Mouse (Mus musculus): Measurements from ENCODE around the gene Npcd. TPM values are rescaled to one million over a fixed set of nuclear protein-coding genes. Genes with fewer than 3 reads are reported as not detected.

The Npcd gene
- total and polyA plus RNA-seq, 3 experiments = not detected

- H3K27me3 ChIP-seq (ENCODE audit: insufficient read depth, low read length) = peaks cover 7% of the 10 kb centered on the region; the same call in 1 of the 2 replicates
- no peaks in the 10 kb centered on the region for H3K4me1 ChIP-seq (ENCODE audit: insufficient read depth, low read depth, low read length)
- no peak overlapping the region for H3K4me3 ChIP-seq (ENCODE audit: low read depth, low read length)
- TF ChIP-seq GATA1 (IDR thresholded peaks at IDR 0.05; ENCODE audit: borderline replicate concordance, low read length) (no peak), POLR2AphosphoS5 (IDR thresholded peaks at IDR 0.05; ENCODE audit: insufficient replicate concordance, low read depth, low read length) (no peak), CTCF (IDR thresholded peaks at IDR 0.05; ENCODE audit: low read depth, low read length) (no peak), TAL1 (conservative IDR thresholded peaks at IDR 0.05; ENCODE audit: low read depth, low read length) (no peak), GATA2 (IDR thresholded peaks at IDR 0.05; ENCODE audit: borderline replicate concordance, low read depth, low read length) (no peak)
- no peak for ATAC-seq (ENCODE audit: extremely low read depth, insufficient number of reproducible peaks, low FRiP score, poor library complexity, severe bottlenecking)
- H3K36me3 ChIP-seq (replicated peaks) = no peaks in the 10 kb centered on the region
- no peaks in the 10 kb centered on the region for H3K9me3 ChIP-seq (replicated peaks)
- no peak for DNase-seq (ENCODE audit: low spot score)
Measured at GRCm38 (mm10) chr15:79796256-79796655, 37.8 kb downstream of the Npcd start.

- DNase-seq (ENCODE audit: low spot score) (no peak), ATAC-seq (ENCODE audit: extremely low read depth, insufficient number of reproducible peaks, low FRiP score, poor library complexity, severe bottlenecking) (no peak)
- Histone ChIP-seq H3K36me3 (replicated peaks) (no peaks in the 10 kb centered on the region), H3K4me1 (ENCODE audit: insufficient read depth, low read depth, low read length) (no peaks in the 10 kb centered on the region), H3K27me3 (ENCODE audit: insufficient read depth, low read length) (peaks cover 15% of the 10 kb centered on the region; the same call in 1 of the 2 replicates), H3K4me3 (ENCODE audit: low read depth, low read length) (no peak overlapping the region), H3K9me3 (replicated peaks) (no peaks in the 10 kb centered on the region)
- no peak for TF ChIP-seq TAL1 (conservative IDR thresholded peaks at IDR 0.05; ENCODE audit: low read depth, low read length)
- TF ChIP-seq POLR2AphosphoS5 (IDR thresholded peaks at IDR 0.05; ENCODE audit: insufficient replicate concordance, low read depth, low read length) = no peak
- TF ChIP-seq GATA2 (IDR thresholded peaks at IDR 0.05; ENCODE audit: borderline replicate concordance, low read depth, low read length) = no peak
- TF ChIP-seq CTCF (IDR thresholded peaks at IDR 0.05; ENCODE audit: low read depth, low read length) = no peak
Measured at GRCm38 (mm10) chr15:79794173-79794572, 39.9 kb downstream of the Npcd start.

GRCm38 (mm10) chr15:79793076-79793475, 41.0 kb downstream of the Npcd start:
- no peaks in the 10 kb centered on the region for H3K4me1 ChIP-seq (ENCODE audit: insufficient read depth, low read depth, low read length)
- ATAC-seq (ENCODE audit: extremely low read depth, insufficient number of reproducible peaks, low FRiP score, poor library complexity, severe bottlenecking) (no peak), DNase-seq (ENCODE audit: low spot score) (no peak)
- TF ChIP-seq CTCF (IDR thresholded peaks at IDR 0.05; ENCODE audit: low read depth, low read length) (no peak), TAL1 (conservative IDR thresholded peaks at IDR 0.05; ENCODE audit: low read depth, low read length) (no peak), GATA2 (IDR thresholded peaks at IDR 0.05; ENCODE audit: borderline replicate concordance, low read depth, low read length) (no peak), POLR2AphosphoS5 (IDR thresholded peaks at IDR 0.05; ENCODE audit: insufficient replicate concordance, low read depth, low read length) (no peak), GATA1 (IDR thresholded peaks at IDR 0.05; ENCODE audit: borderline replicate concordance, low read length) (no peak)
- no peak overlapping the region for H3K4me3 ChIP-seq (ENCODE audit: low read depth, low read length)
- H3K9me3 ChIP-seq (replicated peaks) = no peaks in the 10 kb centered on the region
- peaks cover 16% of the 10 kb centered on the region for H3K27me3 ChIP-seq (ENCODE audit: insufficient read depth, low read length)
- H3K36me3 ChIP-seq (replicated peaks) = no peaks in the 10 kb centered on the region

GRCm38 (mm10) chr15:79792455-79792854, 41.6 kb downstream of the Npcd start:
- ATAC-seq (ENCODE audit: extremely low read depth, insufficient number of reproducible peaks, low FRiP score, poor library complexity, severe bottlenecking) (no peak), DNase-seq (ENCODE audit: low spot score) (no peak)
- peaks cover 14% of the 10 kb centered on the region for H3K27me3 ChIP-seq (ENCODE audit: insufficient read depth, low read length)
- no peaks in the 10 kb centered on the region for H3K9me3 ChIP-seq (replicated peaks)
- TF ChIP-seq CTCF (IDR thresholded peaks at IDR 0.05; ENCODE audit: low read depth, low read length) (no peak), POLR2AphosphoS5 (IDR thresholded peaks at IDR 0.05; ENCODE audit: insufficient replicate concordance, low read depth, low read length) (no peak), GATA1 (IDR thresholded peaks at IDR 0.05; ENCODE audit: borderline replicate concordance, low read length) (no peak), TAL1 (conservative IDR thresholded peaks at IDR 0.05; ENCODE audit: low read depth, low read length) (no peak), GATA2 (IDR thresholded peaks at IDR 0.05; ENCODE audit: borderline replicate concordance, low read depth, low read length) (no peak)
- H3K36me3 ChIP-seq (replicated peaks) = no peaks in the 10 kb centered on the region
- H3K4me3 ChIP-seq (ENCODE audit: low read depth, low read length) = no peak overlapping the region
- H3K4me1 ChIP-seq (ENCODE audit: insufficient read depth, low read depth, low read length) = no peaks in the 10 kb centered on the region

- no peaks in the 10 kb centered on the region for H3K36me3 ChIP-seq (replicated peaks)
- H3K9me3 ChIP-seq (replicated peaks) = no peaks in the 10 kb centered on the region
- DNase-seq (ENCODE audit: low spot score) (peak; percentile 65), ATAC-seq (ENCODE audit: extremely low read depth, insufficient number of reproducible peaks, low FRiP score, poor library complexity, severe bottlenecking) (no peak)
- H3K4me1 ChIP-seq (ENCODE audit: insufficient read depth, low read depth, low read length) = no peaks in the 10 kb centered on the region
- no peak for TF ChIP-seq TAL1 (conservative IDR thresholded peaks at IDR 0.05; ENCODE audit: low read depth, low read length)
- TF ChIP-seq CTCF (IDR thresholded peaks at IDR 0.05; ENCODE audit: low read depth, low read length) = no peak
- no peak for TF ChIP-seq GATA2 (IDR thresholded peaks at IDR 0.05; ENCODE audit: borderline replicate concordance, low read depth, low read length)
- no peak for TF ChIP-seq POLR2AphosphoS5 (IDR thresholded peaks at IDR 0.05; ENCODE audit: insufficient replicate concordance, low read depth, low read length)
- no peak for TF ChIP-seq GATA1 (IDR thresholded peaks at IDR 0.05; ENCODE audit: borderline replicate concordance, low read length)
- no peak overlapping the region for H3K4me3 ChIP-seq (ENCODE audit: low read depth, low read length)
- H3K27me3 ChIP-seq (ENCODE audit: insufficient read depth, low read length) = peaks cover 19% of the 10 kb centered on the region
Measured at GRCm38 (mm10) chr15:79791502-79791901, 42.5 kb downstream of the Npcd start.

GRCm38 (mm10) chr15:79790905-79791304, 43.1 kb downstream of the Npcd start:
- TF ChIP-seq TAL1 (conservative IDR thresholded peaks at IDR 0.05; ENCODE audit: low read depth, low read length) (no peak), POLR2AphosphoS5 (IDR thresholded peaks at IDR 0.05; ENCODE audit: insufficient replicate concordance, low read depth, low read length) (no peak), GATA2 (IDR thresholded peaks at IDR 0.05; ENCODE audit: borderline replicate concordance, low read depth, low read length) (no peak), CTCF (IDR thresholded peaks at IDR 0.05; ENCODE audit: low read depth, low read length) (no peak), GATA1 (IDR thresholded peaks at IDR 0.05; ENCODE audit: borderline replicate concordance, low read length) (no peak)
- no peaks in the 10 kb centered on the region for H3K9me3 ChIP-seq (replicated peaks)
- H3K4me3 ChIP-seq (ENCODE audit: low read depth, low read length) = no peak overlapping the region
- ATAC-seq (ENCODE audit: extremely low read depth, insufficient number of reproducible peaks, low FRiP score, poor library complexity, severe bottlenecking) (no peak), DNase-seq (ENCODE audit: low spot score) (no peak)
- no peaks in the 10 kb centered on the region for H3K4me1 ChIP-seq (ENCODE audit: insufficient read depth, low read depth, low read length)
- H3K27me3 ChIP-seq (ENCODE audit: insufficient read depth, low read length) = peaks cover 24% of the 10 kb centered on the region
- H3K36me3 ChIP-seq (replicated peaks) = no peaks in the 10 kb centered on the region

Measured in G1E (cell line).